Mouse (Mus musculus): ENCODE measurements at regions not wholly inside any gene's neighbourhood (a gene's known extent, or its start where the extent isn't known, plus 50 kb on each side); places are given as distances from the start of the nearest gene placed in this dataset.

DNA sequence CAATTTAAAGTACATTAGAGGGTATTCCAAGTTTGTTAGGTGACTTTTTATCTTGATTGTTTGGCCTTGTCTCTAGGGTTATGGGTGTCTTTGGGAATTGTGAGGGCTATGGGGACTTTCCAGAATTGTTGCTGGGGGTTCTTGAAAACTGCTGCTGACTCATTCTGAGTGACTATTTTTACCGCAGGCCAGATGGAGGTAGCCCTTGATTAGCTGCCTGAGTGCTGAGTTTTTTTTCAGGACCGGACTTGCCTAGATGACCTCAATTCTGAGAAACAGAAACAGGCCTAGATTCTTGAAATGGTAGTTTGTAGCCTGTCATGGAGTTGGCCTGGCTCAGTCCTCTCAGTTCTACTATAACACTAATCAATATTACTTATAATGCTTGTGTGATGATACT lies 223.9 kb upstream of the Adgrb3 start:
- DNase-seq (ENCODE audit: low spot score in 2 of 2): peak in 1 of 2 experiments; percentile 2
- intact Hi-C loops (cut with DNase I): no loop called here

DNA sequence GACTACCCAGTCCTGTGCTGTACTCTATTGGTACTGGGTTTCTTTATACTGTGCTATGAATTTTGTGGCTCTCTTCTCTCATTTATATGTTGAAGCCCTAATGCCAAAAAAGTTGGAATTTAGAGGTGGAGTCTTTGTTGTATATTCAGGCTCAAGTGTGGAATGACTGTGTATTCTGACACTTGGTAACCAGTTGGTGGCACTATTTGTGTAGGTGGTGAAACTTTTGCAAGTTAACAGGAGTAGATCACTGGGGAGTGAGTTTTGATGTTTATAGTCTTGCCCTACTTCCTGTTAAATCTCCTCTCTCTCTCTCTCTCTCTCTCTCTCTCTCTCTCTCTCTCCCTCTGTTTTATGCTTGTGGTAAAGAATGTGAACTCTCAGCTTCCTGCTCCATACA lies 218.3 kb upstream of the Adgrb3 start:
- intact Hi-C loops (cut with DNase I): no loop called here
- DNase-seq (ENCODE audit: low spot score in 2 of 2): no peak
